Mouse (Mus musculus): ENCODE results near the gene Ahr.

Gene Ahr

DNA sequence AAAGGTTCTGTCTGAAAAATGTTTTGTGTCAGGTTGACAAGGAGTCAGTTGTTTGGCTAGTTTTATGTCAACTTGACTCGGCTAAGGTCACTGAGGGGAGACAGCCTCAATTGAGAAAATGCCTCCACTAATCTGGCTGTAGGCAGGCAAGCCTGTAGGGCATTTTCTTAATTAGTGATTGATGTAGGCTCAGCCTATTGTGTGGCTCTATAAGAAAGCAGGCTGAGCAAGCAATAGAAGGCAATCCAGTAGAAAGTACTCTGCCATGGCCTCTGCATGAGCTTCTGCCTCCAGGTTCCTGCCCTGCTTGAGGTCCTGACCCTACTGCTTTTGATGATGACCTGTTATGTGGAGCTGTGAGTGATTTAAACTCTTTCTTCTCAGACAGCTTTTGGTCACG lies 33.4 kb downstream of the Ahr start:
- DNase-seq: no peak

- no peak for DNase-seq
Observed at GRCm38 (mm10) chr12:35495195-35495594, 39.6 kb downstream of the Ahr start.

DNA sequence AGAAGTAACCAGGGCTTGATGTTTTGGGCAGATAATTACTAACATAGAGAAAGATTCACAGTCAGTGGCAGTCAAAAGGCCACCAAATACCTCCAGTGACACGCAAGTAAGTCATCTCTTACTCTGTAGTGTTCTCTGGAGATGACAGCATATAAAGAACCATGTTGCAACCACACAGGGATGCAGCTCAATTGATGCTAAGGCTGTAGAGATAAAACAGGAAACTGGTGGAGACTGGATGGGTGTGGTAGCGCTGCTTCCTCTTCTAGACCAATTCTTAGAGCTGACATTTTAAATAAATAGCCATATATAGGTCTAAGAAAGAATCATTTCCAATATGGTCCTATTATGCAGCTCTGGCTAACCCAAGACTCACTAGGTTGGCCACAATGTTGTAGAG lies 54.1 kb downstream of the Ahr start:
- no peak for DNase-seq

GRCm38 (mm10) chr12:35478906-35479305 lies 55.9 kb downstream of the Ahr start:
- no peak for DNase-seq

DNA sequence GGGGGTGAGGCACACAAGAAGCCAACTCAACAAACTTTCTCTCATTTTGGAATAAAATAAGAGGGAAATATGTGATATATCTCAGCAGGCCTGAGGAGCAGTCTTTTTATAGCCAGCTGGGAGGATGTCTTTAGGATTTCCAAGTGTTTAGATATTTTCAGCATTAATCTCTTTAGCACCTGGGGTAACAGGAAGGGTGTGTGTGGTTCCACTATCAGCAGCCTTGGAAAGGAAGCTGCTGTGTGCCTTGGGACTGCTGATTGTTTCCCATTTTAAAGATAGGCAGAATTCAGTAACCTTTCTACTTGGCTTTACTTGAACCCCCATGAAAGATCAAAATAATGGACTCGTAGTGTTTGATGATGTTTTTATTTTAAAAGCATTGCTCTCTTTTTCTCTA lies 71.4 kb downstream of the Ahr start:
- DNase-seq: no peak

GRCm38 (mm10) chr12:35462667-35463066 lies 72.2 kb downstream of the Ahr start:
- no peak for DNase-seq

DNA sequence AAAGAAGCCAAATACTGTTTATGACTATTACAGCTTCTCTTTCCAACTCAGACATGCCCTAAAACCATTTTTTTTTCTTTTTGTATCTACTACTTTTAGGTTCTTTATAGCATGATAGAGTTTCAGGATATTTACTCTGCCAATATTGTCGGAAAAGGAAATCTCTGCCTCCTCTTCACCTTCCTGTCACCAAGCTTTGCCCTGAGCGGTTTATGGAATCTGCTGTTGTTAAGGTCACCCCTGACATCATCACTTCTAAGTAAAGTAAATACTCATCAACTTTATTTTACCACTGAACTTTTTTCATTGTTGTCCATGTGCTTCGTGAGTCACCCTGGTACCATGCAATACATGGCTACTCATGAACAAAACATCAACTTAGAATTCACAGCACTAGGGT lies 75.2 kb downstream of the Ahr start:
- no peak for DNase-seq
